Mouse (Mus musculus) kidney, postnatal 36 days (tissue): ENCODE data around the gene Yy1.

Source experiments
- DNase-seq, 2 experiments: peaks; one replicate each; pipeline ENCODE4 v3.0.0; 2021 to 2022; ENCODE audit warnings: mixed read lengths in 2 of 2

Yy1 gene

DNA sequence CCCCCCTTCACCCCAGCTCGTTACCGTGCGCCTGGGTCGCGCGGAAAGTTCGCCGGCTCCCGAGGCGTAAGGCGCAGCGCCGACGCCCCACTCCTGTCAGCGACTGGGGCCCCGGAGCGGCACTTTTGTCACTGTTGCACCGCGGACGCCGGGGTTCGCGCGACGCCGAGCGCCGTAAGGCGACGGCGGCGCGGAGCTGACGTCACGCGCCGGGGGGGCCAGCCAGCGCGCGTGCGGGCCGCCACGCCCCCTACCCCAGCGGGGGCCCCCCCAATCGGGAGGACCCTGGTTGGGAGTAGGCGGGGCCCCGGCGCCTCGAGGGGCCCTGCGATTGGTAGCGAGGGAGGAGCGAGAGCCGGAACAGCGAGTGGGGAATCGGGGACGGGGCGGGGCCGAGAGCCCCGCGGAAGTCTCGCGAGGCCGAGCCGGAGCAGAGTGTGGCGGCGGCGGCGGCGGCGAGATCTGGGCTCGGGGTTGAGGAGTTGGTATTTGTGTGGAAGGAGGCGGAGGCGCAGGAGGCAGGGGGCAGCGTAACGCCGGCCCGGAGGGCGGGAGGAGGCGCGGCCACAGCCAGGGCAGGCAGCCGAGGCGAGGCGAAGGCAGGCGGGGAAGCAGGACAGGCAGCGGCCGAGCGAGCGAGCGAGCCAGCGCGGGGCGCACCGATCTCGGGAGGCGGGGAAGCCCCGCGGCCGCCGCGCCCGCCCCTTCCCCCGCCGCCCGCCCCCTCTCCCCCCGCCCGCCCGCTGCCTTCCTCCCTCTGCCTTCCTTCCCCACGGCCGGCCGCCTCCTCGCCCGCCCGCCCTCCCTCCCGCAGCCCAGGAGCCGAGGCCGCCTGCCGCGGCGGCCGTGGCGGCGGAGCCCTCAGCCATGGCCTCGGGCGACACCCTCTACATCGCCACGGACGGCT lies at the start of gene Yy1:
Yy1 (plus strand) TSS at position 428 of the 907 bp plus-strand sequence.
- DNase-seq, result peak; percentile 98 to 99

DNA sequence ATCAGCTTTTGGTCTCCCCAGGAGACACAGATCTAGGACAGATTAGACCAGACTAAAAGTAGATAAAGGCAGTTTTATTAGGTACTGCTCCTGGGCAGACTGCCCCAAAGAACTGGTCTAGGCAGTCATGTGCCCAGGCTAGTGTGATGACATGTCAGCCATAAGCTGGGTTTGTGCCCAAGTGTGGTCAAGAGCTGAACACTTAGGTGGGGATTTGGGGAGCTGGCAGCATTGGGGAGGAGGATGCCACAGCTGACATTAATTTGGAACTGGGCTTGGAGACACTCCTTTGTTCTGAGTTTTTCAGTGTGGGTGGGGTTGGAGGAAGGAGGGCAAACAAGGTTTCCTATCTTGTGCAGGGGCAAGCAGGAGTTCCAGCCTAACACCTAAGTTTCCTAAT lies 46.8 kb upstream of the Yy1 start:
- no peak for DNase-seq

DNA sequence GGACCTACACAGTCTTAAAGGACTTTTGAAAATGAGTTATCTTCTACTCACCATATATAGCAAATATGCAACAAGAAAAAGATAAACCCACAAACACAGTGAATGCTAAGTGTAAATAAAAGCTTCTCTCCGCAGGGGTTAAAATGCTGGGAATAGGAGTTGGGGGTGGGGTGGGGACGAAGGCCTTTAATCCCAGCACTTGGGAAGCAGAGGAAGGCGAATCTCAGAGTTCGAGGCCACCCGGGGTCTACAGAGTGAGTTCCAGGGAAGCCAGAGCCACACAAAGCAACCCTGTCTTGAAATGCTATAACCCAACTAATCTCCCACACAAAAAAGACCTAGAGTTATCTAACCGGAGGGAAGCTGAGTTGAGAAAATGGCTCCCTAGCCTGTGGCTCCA lies 43.8 kb upstream of the Yy1 start:
- no peak for DNase-seq

DNA sequence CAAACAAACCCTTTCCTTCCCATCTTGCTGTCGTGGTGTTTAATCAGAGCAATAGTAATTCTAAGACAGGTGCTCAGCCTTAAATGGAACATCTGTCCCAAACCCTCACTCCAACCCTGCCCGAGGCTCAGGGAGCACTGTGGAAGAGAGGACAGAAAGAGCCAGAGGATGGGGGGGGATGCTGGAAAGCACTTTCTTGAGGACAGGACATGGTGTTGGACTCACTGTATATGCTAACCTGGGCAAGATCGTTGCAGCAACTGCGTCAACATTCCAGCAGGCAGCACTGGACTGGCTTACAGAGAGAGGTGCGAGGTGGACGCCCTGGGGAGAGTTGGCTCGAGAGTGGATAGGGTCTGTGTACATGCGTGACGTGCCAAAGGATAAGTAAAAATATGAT lies 43.3 kb upstream of the Yy1 start:
- DNase-seq, result no peak

DNA sequence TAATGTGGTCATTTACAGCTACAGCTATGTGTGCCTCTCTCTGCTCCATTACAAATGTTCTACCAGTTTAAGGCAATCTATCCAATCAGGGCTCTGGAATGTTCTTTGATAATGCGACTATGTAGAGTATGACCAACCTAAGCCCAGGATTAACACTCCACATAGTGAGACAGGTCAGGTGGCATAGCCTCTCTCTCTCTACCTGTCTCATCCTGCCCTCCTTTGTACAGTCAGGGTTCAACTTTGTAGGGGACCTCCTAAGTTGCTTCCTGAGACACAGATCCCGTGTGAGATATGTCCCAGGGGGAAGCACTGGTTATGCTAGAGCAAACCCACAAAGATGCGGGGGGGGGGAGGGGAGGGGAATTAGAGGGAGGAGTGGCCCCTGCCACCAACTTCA lies 42.5 kb upstream of the Yy1 start:
- no peak for DNase-seq

DNA sequence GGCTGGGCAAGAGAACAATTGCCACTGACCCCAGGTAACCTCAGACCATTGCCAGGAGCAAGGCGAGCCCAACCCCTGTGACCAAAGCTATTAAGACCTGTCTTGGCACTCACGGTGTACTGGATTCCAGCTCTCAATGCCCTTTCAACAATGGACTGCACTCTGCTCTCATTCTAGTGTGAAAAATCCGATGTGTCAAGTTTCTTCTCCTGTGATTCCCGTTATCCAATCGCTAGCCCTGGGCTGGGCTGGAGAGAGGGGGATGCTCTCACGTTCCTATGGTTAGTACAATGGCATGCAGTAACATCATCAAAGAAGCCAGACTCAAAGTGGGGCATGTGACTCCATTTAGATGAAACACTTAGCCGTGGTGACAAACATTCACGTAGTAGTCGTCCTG lies 41.0 kb upstream of the Yy1 start:
- DNase-seq, result peak in 1 of 2 experiments; percentile 52

DNA sequence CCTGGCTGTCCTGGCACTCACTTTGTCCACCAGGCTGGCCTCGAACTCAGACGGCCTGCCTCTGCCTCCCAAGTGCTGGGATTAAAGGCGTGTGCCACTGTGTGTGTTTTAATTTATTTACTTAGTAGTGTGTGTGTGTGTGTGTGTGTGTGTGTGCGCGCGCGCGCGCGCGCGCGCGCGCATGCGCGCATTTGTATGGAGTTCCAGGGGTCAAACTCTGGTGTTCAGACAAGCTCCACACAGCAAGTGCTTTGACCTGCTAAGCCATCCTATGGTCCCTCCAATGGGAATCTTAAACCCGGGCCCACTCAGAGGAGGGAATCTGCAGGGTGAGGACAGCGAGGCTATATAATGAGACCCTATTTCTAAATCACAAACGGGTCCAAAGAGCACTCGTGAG lies 37.6 kb upstream of the Yy1 start:
- DNase-seq, result no peak

DNA sequence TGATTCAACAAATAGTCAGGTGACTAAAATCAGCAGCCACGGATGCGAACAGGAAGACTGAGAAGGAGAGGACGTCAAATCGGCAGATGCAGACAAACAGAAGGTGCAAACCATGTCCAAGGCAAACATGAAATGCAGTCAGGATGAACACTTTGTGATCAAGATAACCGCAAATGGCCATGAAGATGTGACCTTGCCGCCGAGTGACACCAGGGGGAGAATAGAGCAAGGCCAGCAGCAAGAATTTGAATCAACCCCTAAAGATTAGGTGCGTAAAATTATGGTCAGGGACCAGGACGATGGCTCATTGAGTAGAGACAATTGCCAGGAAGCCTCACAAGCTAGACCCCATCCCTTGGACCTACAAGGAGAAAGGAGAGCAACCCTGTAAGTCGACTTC lies 36.2 kb upstream of the Yy1 start:
- no peak for DNase-seq

DNA sequence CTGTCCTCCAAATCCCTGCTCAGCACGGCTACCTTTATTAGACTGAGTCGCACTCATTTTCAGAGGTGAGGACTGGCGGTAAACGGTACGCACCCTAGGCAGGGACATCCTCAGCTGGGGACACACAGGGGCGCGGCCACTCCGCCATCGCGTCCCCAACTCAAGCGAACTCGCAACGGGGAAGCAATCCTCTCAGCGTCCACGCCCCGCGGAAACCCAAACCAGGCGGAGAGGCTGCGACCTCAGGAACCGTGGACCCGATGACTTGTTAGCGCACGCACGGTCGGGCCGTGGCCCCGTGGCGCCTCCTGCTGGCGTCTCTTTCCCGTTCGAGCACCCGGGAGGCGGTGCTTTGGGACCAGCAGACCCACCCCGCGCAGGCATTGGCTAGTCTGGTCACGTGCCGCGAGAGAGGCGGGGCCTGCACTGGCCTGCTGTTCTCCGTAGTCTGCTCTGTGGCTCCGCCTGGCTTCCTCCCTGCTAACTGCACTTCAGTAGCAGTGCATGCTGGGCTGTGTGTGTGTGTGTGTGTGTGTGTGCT lies 35.0 kb upstream of the Yy1 start:
- peak; percentile 99 to 100 for DNase-seq

DNA sequence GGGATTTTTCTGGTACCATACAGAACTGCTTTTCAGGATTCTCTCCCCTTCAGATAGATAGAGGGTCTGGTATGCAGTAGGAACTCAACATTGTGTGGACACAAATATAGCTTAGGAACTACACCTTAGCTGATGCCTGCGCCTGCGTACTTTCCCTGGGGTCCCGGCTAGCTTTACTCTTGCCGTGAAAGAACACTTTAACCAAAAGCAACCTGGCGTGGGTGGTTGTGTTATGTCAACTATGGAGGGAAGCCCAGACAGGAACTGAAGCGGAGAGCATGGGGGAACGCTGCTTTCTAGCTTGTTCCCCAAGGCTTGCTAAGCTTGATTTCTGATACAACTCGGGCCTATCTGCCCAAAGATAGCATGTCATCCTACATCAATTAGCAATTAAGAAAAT lies 34.5 kb upstream of the Yy1 start:
- peak in 1 of 2 experiments; percentile 16 for DNase-seq

DNA sequence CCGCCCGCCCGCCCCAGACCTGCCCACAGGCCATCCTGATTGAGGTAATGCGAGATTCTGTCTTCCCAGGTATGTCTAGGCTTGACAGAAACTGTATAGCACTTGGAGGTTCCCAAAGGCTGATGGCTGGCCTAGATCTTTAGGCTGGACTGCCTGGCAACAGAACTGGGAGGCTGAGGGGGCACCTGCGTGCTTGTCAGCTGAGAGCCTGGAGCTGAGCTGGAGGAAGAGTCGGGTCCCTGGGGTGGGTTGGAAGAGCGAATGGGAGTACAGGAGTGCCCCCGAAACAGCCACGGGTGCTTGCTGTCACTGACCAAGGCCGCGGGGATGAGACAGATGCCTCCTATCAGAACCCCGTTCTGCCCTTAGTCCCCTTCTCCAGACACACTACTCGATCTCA lies 34.1 kb upstream of the Yy1 start:
- no peak for DNase-seq

DNA sequence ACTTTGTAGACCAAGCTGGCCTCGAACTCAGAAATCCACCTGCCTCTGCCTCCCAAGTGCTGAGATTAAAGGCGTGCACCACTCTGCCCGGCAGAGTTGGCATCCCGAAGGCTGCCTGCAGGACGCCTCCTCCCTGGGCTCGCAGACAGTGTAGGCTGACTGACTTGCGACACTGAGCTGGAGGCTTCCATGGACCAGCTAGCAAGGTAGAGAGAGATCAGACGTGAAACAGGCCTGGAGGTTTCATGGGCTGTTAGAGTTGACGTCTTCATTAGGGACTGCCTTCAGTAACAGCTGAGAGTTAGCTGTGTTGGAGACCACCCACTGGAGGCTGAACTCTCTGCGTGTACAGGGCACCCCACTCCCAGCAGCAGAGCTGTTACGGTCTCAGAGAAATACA lies 33.5 kb upstream of the Yy1 start:
- no peak for DNase-seq

DNA sequence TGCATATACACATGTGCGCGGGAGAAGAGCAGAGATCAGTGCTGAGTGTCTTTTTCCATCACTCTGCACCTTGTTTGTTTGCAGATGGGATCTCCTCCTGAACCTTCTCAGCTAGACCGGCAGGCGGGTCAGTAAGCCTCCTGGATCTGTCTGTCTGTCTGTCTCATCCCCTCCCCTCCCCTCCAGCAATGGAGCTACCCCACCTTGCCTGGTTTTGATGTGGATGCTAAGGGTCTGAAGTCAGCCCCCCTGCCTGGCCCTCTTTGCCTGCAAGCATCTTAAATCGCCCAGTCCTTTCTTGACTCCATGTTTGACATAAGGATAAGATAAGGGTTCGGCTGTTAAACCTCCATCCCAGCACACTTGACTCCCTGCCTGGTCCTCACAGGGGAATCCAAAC lies 32.8 kb upstream of the Yy1 start:
- DNase-seq, result no peak

DNA sequence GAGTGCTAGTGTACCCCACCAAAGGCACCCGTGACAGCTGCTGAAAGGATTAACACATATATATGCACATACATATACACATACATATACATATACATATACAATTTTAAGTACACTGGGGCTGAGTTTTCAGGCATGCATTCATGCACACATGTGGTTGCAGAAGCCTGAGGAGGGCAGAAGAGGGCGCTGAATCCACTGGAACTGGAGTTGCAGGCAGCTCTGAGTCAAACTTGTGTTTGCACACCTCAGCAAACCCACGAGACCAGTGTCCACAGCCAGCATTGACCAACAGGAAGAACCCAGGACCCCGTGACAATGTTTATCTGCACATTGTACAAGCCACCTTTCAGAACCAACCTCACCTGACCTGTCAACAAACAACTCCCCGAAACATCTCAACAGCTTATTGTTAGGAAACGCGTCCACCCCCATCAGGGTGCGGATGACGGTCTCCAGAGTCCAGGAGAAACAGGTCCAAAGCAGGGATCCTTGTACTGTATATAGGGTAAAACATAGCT lies 32.2 kb upstream of the Yy1 start:
- peak in 1 of 2 experiments; percentile 59 for DNase-seq

DNA sequence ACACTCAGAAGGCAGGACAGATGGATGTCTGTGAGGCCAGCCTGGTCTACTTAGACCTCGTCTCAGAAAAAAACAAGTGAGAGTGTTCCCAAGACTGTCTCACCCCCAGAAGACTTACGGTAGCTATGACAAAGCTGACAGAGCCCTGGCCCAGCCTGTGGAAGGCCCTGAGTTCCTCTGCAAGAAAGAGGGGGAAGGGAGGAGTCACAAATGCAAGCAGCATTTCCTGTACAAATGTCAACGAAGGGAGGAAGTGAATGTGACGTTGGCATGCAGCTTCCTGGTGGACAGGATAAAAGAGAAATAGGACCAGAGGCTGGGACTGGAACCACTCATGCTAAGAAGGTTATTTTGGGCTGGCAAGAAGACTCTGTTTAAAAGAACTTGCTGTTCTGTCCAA lies 31.6 kb upstream of the Yy1 start:
- peak; percentile 42 to 70 for DNase-seq

DNA sequence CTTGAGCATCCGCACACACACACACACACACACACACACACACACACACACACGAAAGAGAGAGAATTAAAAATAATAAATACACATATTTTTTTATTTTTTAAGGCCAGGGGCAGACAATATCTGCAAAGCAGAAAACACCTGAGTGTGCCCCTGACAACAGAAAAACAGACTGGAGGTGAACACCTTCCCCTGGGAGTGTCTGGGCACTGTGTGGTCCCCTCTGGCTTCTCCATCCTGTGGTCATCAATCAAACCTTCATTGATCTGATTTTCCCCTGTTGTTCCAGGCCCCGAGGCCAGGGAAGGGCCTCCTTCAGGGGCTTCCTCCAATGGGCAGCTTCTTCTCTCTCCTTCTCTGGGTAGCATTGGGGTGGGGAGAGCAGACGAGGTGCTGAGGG lies 31.1 kb upstream of the Yy1 start:
- DNase-seq, result no peak

DNA sequence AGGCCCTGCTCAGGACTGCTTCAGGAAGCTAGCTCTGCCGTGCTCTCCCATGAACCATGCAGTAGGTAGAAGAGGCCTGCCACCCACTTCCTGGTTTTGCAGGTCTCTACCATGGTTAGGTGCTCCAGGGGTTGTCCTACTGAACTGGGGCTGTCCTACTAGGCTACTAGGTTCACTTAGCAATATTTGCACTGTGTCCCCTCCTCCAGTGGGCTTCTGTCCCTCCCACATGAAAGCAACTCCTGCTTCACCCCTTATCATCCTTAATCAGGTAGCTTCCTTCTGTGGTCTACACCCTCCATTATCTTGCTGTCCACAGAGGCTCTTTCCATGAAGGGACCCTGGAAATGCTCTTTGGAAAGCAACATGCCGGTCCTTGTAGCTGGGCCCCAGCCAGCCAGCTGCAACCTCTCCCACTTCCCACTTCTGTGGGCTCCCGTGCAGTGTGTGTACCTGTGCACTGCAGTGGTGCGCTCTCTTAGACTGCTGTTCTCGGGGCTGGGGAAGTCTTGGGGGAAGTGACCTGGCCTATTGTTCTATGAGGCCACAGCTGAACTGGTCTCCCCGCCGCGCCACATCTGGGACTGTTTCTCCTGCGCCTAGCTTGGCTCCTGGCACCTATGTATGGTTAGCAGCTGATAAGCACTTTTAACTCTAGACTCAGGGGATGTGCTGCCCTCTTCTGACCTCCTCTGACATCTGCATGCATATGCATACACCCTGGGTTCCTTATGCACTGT lies 29.5 kb upstream of the Yy1 start:
- DNase-seq, result peak in 1 of 2 experiments; percentile 43

DNA sequence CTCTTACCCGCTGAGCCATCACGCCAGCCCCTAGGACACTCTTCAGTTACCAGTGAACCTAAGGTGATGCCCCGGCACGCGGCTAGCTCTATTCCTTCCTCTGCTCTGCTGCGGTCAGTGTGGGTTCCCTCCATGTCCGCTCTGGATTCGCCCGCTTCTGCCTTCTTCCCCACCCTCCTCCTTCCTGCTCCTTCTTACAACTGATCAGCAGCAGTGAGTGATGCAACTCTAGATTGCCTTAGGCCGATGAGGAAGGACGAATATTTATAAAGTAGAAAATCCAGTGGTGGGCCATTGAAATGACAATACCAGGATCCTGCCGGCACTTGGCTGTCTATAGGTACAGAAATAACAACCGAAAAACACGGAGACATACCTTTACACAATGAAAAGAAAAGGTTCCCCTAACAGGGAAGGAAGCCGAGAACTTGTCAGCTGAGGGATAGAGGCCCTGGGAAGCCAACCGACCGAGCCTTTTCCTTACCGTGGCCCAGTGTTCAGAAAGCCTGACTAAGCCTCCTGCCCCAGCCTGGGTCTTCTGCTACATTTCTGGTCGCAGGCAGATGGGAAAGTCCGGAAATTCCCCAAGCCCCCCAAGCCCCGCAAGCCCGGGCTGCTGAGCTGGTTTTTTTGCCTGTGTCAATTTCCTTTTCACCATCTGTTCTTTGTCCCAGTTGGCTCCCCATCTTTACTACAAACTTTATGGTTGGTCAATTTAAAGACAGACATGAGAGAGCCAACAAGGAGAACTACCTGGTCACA lies 27.7 kb upstream of the Yy1 start:
- DNase-seq, result peak in 1 of 2 experiments; percentile 44

DNA sequence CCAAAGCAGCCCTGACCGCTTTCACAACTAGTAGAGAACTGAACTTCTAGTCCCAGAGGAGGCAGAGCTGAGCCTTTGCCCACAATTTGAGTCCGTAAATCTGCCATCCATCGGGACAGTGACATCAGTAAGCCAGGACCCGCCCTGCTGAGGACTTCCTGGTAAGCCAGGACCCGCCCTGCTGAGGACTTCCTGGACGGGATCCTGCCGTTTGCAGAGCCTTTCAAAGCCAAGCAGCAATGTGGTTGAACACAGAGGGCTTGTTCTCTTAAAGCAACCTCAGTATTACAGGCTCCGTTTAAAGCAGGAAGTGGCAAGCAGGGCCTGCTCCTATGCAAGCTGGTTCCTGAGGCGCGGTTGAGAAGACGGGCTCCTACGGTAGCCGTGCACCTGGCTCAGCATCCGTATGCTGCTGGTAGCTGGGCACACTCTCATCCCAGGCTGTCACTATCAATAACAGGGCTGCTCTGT lies 27.0 kb upstream of the Yy1 start:
- peak; percentile 84 to 92 for DNase-seq

DNA sequence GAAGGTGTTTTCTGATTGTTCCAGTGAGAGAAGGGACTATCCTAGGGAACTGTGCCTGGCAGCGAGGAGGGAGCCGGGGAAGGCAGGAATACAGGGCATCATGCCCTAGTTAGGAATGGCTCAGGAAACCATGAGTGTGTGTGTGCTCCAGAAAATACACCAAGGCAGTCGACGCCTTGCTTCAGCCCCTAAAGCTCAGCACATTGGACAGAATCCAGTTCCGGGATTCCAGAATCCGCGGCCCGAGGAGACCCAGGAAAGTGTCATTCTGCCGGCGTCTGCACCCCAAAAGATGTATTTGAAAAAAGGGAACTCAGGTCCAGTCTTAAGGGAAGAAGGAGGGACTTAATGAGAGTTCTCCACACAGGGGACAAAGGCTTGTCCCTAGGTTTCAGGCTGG lies 26.5 kb upstream of the Yy1 start:
- peak in 1 of 2 experiments; percentile 29 for DNase-seq

DNA sequence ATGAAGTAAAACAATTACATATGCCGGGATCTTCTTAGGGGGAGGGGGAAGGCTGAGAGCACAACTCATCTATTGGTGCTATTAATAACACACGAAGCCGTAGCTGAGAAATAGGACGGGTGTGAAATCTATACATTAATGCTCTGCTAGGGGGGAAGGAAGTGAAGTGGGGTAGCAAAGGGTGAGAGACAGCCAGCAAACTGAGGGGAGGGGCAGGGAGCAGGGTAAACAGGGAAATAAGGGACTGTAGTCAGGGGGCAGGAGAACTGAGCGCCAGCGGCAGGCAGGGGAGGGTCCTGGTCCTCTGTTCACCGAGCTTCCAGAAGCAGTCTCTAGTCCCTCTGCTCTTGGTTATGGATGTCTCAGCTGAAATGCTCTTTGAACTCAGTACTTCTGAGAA lies 25.9 kb upstream of the Yy1 start:
- no peak for DNase-seq

DNA sequence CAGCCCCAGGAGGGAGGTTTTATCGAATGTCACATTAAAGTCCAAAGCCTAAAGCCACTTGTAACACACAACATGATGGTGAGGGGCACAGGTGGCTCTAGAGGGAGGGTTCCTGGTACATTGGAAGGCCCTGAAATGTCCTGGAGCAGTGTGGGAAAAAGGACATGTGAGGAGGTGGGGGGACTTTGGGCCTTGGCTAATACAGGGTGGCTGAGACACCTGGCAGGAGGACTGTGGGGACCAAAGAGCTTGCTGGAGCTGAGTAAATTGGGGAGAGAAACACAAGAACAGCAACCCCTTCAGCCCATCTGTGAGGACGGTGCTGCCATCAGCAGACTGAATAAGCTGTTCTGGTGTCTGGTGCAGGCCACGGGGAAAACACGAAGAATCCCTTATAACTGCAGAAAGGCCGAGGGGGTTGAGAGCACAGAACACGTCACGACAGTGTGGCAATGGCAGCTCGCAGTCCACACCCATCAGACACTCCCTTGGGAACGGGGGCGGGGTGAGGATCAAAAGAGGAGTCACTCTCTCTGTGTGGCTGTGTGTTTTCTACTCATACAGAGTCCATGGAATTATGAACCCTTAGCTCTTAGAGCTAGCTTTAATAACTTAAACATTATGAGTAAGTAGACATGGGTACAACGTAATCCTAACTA lies 24.4 kb upstream of the Yy1 start:
- no peak for DNase-seq
